Comparison of ENCODE assay signal across 11 mouse cellular contexts in the genomic region with DNA sequence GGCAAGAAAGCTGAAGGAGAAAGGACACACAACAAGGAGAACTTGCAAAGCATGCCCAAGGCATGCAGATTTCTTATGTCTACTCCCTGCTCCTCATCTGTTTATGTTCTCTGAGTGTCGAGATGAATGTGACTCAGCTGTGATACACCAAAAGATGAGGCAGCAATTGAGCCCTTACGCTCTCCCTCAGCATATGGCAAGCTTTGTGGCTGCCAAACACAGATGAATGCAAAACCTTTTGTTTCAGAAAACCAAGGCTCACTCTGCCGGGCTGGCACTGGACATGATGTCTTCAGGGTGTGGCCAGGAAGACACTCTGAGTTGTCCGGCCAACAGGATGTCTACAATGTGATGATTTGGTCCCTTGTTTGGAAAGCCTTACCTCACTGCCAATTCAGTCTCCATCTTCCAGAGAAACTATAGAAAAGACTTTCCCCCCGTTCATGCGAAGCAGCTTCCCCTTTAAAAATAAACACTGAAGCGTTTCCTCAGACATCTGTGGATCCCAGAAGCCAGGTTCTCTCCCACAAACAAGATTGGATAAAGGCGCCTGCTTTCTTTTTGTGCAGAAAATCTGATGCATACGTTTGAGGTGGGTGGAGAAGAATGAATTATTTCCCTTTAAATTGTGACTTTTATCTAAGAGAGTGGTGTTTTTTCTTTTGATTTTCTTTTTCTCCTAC.
DNase-seq lines count a peak whose midpoint lies in the region; ATAC-seq and TF ChIP-seq lines count a peak whose summit lies in the region.
"Had no signal": no experiment of that assay in that cellular context is flagged by ENCODE, and none has a peak within 500 bp of the region (broad histone marks: within the 10 kb centered on the region; RNA-seq: fewer than 3 reads in every experiment).

No protein-coding gene starts in this region.

- DNase-seq in hindbrain, embryonic 11.5 days (ENCODE audit: low spot score): no peak
- DNase-seq in cerebellum, adult 2 months: peak; percentile 64 to 81
- DNase-seq in left cerebral cortex, postnatal 14 days (ENCODE audit: low spot score in 2 of 2): peak; percentile 40 to 70
- DNase-seq in right cerebral cortex, postnatal 25 days: peak; percentile 78
- DNase-seq in adrenal gland, postnatal 4 days (ENCODE audit: low spot score in 2 of 2): no peak
- no peak for DNase-seq in thymus, postnatal 14 days
- no peak for DNase-seq in liver
- DNase-seq: gastrocnemius, postnatal 14 days had no signal

- H3K9me3 ChIP-seq in hindbrain, embryonic 16.5 days (ENCODE audit: control insufficient read depth, low read length): no peaks in the 10 kb centered on the region
- H3K9me3 ChIP-seq in hindbrain, embryonic 11.5 days (ENCODE audit: control insufficient read depth, low read length): no peaks in the 10 kb centered on the region
- H3K9me3 ChIP-seq: limb, embryonic 13.5 days; stomach, embryonic 15.5 days had no signal

- peak overlapping the region; percentile 31; the same call in 1 of the 2 replicates for H3K27ac ChIP-seq in hindbrain, embryonic 16.5 days (ENCODE audit: low read depth, low read length)
- H3K27ac ChIP-seq in hindbrain, embryonic 11.5 days (ENCODE audit: low read depth, low read length): no peak overlapping the region
- H3K27ac ChIP-seq in cerebellum, adult 2 months (ENCODE audit: insufficient read depth, low read length): no peak overlapping the region
- H3K27ac ChIP-seq: limb, embryonic 13.5 days; stomach, embryonic 15.5 days had no signal

- no peak for TF ChIP-seq CTCF in cerebellum, adult 2 months (IDR thresholded peaks at IDR 0.05; ENCODE audit: borderline replicate concordance, insufficient read depth, low read depth, low read length)

- H3K4me2 ChIP-seq in hindbrain, embryonic 16.5 days (ENCODE audit: low read length): no peak overlapping the region
- no peak overlapping the region for H3K4me2 ChIP-seq in hindbrain, embryonic 11.5 days (replicated peaks; ENCODE audit: low read depth, low read length)
- H3K4me2 ChIP-seq: limb, embryonic 13.5 days; stomach, embryonic 15.5 days had no signal

- no peaks in the 10 kb centered on the region for H3K27me3 ChIP-seq in hindbrain, embryonic 16.5 days (replicated peaks; ENCODE audit: control insufficient read depth, insufficient read depth, low read length)
- H3K27me3 ChIP-seq in hindbrain, embryonic 11.5 days (ENCODE audit: control insufficient read depth, insufficient read depth, low read length): no peaks in the 10 kb centered on the region
- no peaks in the 10 kb centered on the region for H3K27me3 ChIP-seq in cerebellum, adult 2 months (ENCODE audit: control insufficient read depth, insufficient read depth, low read length)
- H3K27me3 ChIP-seq: stomach, embryonic 15.5 days had no signal

- H3K4me1 ChIP-seq in hindbrain, embryonic 16.5 days (ENCODE audit: control insufficient read depth, insufficient read depth, low read depth, low read length): 0 out of 2 replicates have a peak, but pooled peaks cover 5% of the 10 kb centered on the region
- H3K4me1 ChIP-seq in hindbrain, embryonic 11.5 days (replicated peaks; ENCODE audit: control insufficient read depth, insufficient read depth, low read length): no peaks in the 10 kb centered on the region
- H3K4me1 ChIP-seq in cerebellum, adult 2 months (ENCODE audit: control insufficient read depth, insufficient read depth, low read length): peaks cover 11% of the 10 kb centered on the region
- H3K4me1 ChIP-seq: stomach, embryonic 15.5 days had no signal

- WGBS in hindbrain, embryonic 16.5 days: 64% methylated on average over 9 of the region's 9 CpGs
- WGBS in hindbrain, embryonic 11.5 days: 80% methylated on average over 9 of the region's 9 CpGs
- 16% methylated on average over 9 of the region's 9 CpGs for WGBS in cerebellum, adult 2 months

- intact Hi-C loops in left cerebral cortex, postnatal 14 days (cut with DNase I): loop anchor here (5.0 to 10.0 kb wide), 2 partner anchors 127 to 200 kb away; partner anchors contain the start of gene Frmd6

- TF ChIP-seq POLR2A in cerebellum, adult 2 months (IDR thresholded peaks at IDR 0.05; ENCODE audit: borderline replicate concordance, insufficient read depth, low read length): no peak

- no peaks in the 10 kb centered on the region for H3K36me3 ChIP-seq in hindbrain, embryonic 16.5 days (ENCODE audit: control insufficient read depth, insufficient read depth, low read length)
- H3K36me3 ChIP-seq in hindbrain, embryonic 11.5 days (ENCODE audit: control insufficient read depth, insufficient read depth, low read length): no peaks in the 10 kb centered on the region
- H3K36me3 ChIP-seq: limb, embryonic 13.5 days; stomach, embryonic 15.5 days had no signal

- H3K9ac ChIP-seq in hindbrain, embryonic 16.5 days (ENCODE audit: low read depth, low read length): no peak overlapping the region
- H3K9ac ChIP-seq in hindbrain, embryonic 11.5 days (ENCODE audit: low read depth, low read length): no peak overlapping the region
- H3K9ac ChIP-seq: limb, embryonic 13.5 days; stomach, embryonic 15.5 days had no signal

- ATAC-seq in hindbrain, embryonic 16.5 days: no peak
- no peak for ATAC-seq in hindbrain, embryonic 11.5 days (ENCODE audit: low FRiP score)

- H3K4me3 ChIP-seq in hindbrain, embryonic 16.5 days (ENCODE audit: low read length): no peak overlapping the region
- no peak overlapping the region for H3K4me3 ChIP-seq in hindbrain, embryonic 11.5 days (ENCODE audit: low read depth, low read length)
- H3K4me3 ChIP-seq in cerebellum, adult 2 months (replicated peaks; ENCODE audit: insufficient read depth, low read depth, low read length): no peak overlapping the region
- H3K4me3 ChIP-seq: limb, embryonic 13.5 days; stomach, embryonic 15.5 days had no signal

Comparison
In these comparisons a context has a peak if more than half of its experiments do, and no peak if none do; other contexts are left out.
1. DNase-seq: peak in cerebellum, adult 2 months (2 of 2), left cerebral cortex, postnatal 14 days (2 of 2) and right cerebral cortex, postnatal 25 days (single experiment); none in hindbrain, embryonic 11.5 days (single experiment), adrenal gland, postnatal 4 days (0 of 2), thymus, postnatal 14 days (single experiment) and liver (single experiment).